Mouse (Mus musculus): Measurements from ENCODE around the gene Olfr1315-ps1.

Olfr1315-ps1 gene

GRCm38 (mm10) chr2:112115340-112115739 is at the start of gene Olfr1315-ps1:
Olfr1315-ps1 (minus strand) TSS chr2:112115440.
- no peak for DNase-seq (ENCODE audit: low read depth)

GRCm38 (mm10) chr2:112153898-112154297 is 38.7 kb upstream of the Olfr1315-ps1 start, which contains the start of gene Olfr1318:
Olfr1318 (plus strand) TSS chr2:112154198.
- DNase-seq (ENCODE audit: low read depth): no peak

- no peak for DNase-seq (ENCODE audit: low read depth)
These were observed 24.8 kb upstream of the Olfr1315-ps1 start, which contains the start of gene Olfr1317 for GRCm38 (mm10) chr2:112140029-112140428. Olfr1317 (plus strand) TSS chr2:112140329.

GRCm38 (mm10) chr2:112134877-112135276 is 19.6 kb upstream of the Olfr1315-ps1 start, which contains the start of gene Olfr1316:
Olfr1316 (minus strand) TSS chr2:112134977.
- no peak for DNase-seq (ENCODE audit: low read depth)

- no peak for DNase-seq (ENCODE audit: low read depth)
These were observed 18.6 kb downstream of the Olfr1315-ps1 start, which contains the start of gene Olfr1314 for GRCm38 (mm10) chr2:112096681-112097080. Olfr1314 (minus strand) TSS chr2:112096781.

- DNase-seq (ENCODE audit: low read depth): no peak
These were observed 37.5 kb downstream of the Olfr1315-ps1 start, which contains the start of gene Olfr1313 for GRCm38 (mm10) chr2:112077743-112078142. Olfr1313 (minus strand) TSS chr2:112077843.

All from c-Kit-positive CD71-positive TER-119-negative erythroid progenitor cells, embryonic 14.5 days (primary cell).